Mouse (Mus musculus) adrenal gland, postnatal 0 days (tissue): ENCODE data around the gene Olfr597. TPM values are rescaled to one million over a fixed set of nuclear protein-coding genes. Genes with fewer than 3 reads are reported as not detected.

ENCODE experiments used
- microRNA-seq: library from miRNA; unstranded; fragments of <30 nt; microRNA quantifications from one replicate; pipeline ENCODE4, GENCODE M21; 2016; ENCODE audit warnings: borderline replicate concordance; ENCODE audit not compliant: insufficient number of aligned reads
- polyA plus RNA-seq: library from polyadenylated mRNA; unstranded; fragments of >200 nt; fragmentation: Nextera tagmentation; extraction: Ambion mirVana; gene quantifications from 2 replicates; pipeline ENCODE4 v1.2.1, GENCODE M21; 2015

Gene Olfr597
- polyA plus RNA-seq: not detected in 2 replicates

DNA sequence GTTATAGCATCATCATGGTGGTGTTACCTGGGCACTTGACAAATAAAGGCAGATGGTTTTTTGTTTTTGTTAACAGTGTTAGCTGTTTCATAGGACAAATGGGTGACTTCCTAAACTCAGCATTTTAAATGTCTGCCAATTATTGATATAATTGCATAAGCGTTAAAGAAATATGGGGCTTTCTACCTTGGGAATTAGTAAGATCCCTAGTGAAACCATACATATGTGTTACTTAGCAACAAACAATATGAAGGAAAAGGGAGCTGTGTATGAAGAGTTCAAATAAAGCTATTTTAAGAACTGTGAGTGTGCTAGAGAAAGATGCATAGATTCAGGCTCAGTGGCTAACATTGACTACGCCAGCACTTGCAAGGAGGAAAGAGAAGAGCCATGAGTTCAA, at the start of gene Olfr597:
TSS of gene Olfr597 (plus strand) at position 301 of the 400 bp plus-strand sequence.

DNA sequence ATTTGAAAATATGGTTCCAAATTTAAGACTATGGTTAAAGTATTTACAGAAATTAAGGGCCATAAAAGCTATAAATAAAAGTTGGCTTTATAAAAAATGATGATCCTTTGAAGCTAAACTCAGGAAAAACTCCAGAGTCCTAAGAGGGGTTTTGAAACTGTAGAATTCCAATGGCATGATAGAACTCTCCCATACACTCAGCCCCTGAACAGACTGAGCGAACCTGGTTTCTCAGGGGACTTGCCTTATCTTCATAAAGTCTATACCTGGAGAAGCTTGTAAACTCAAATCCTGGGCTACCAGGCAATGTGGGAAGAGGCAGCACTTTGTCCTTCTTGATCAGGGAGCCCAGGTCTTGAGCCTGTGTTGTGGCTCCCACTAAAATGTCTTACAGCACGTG, 10.8 kb upstream of the Olfr597 start, which contains the start of gene Olfr596:
TSS of gene Olfr596 (plus strand) at position 301 of the 400 bp plus-strand sequence.

DNA sequence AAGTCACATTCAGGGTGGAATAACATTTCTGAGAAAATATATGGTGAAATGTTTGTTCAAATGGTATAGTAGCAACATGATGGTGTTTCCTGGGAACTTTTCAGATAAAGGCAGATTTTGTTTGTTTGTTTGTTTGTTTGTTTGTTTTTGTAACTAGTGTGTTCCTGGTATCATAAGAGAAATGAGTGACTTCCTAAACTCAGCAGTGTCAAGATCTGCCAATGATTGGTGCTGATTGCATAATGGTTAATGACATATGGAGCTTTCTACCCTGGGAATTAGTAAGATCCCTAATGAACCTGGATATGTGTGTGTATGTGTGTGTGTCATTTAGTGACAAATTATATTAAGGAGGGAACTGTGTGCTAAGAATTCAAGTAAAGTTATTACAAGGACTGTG, 7.2 kb downstream of the Olfr597 start, which contains the start of gene Olfr598:
TSS of gene Olfr598 (plus strand) at position 301 of the 400 bp plus-strand sequence.

DNA sequence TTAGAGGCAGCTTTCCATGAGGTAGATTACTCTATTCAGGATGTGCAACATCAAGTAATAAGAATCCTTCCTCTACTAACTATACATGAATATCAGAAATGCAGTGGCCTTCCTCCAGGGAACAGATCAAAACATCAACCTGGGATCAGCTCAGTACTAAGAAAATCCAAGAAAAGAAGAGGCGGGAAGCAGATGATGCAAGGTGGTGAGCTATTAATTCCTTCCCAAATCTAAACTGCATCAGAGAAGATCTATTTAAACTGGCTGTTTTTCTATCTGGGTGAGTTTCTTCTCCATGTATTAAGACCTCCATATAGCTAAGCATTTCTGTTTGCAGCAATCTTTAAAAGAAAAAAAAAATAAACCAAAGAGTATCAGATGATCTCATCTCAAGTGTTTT, 19.5 kb downstream of the Olfr597 start, which contains the start of gene Olfr599:
TSS of gene Olfr599 (plus strand) at position 301 of the 400 bp plus-strand sequence.

DNA sequence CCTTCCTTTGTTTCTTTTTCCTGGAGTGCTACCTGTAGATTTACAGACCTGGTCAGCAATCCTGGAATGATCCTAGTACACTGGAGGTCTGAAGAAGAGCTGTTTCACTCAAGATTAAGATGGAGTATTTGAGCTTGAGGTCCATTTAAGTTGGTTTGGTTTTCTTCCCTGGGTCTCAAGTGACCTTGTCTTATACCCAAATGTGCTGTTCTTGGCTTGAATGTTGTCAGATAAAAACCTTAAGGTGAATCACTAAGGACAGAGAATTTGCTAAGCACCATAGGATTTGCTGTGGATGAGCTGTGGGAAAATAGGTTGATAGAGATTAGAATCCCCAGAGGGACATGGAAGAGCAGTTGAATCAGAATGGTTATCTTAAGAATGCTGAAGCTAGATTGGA, 33.5 kb downstream of the Olfr597 start, which contains the start of gene Olfr600:
TSS of gene Olfr600 (minus strand) at position 101 of the 400 bp plus-strand sequence.

DNA sequence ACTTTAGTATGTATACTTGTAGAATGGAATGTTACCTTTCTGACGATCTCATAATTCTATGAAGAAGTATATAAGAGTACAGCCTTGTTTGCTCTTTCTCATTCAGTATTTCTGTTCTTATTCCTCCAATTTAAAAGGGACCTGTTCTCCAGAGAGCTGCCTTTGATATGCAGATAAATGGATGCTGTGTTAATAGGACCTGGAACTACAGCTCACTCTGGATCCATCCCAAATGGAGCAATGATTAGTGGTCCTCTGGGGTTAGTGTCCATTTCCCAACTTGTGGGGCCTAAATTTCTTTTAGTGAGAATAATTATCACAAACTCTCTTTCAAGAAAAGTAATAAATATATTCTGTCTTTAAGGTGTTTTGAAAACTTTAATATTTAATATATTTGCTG, 46.4 kb downstream of the Olfr597 start, which contains the start of gene Olfr601:
TSS of gene Olfr601 (minus strand) at position 101 of the 400 bp plus-strand sequence.

Small RNA genes lying within 50 kb of the gene (microRNA-seq; reads per million reads assigned to microRNA genes)
- not detected for gene Gm23550

Other genes with a start within 250 kb of the Olfr597 start
- not detected in 2 replicates for gene Olfr584, start 234.4 kb upstream of the Olfr597 start, polyA plus RNA-seq
- gene Olfr585, start 218.6 kb upstream of the Olfr597 start, polyA plus RNA-seq: not detected in 2 replicates
- not detected in 2 replicates for gene Olfr586, start 190.7 kb upstream of the Olfr597 start, polyA plus RNA-seq
- gene Olfr588-ps1, start 175.4 kb upstream of the Olfr597 start, polyA plus RNA-seq: not detected in 2 replicates
- not detected in 2 replicates for gene Olfr589, start 160.0 kb upstream of the Olfr597 start, polyA plus RNA-seq
- gene Olfr591, start 138.0 kb upstream of the Olfr597 start, polyA plus RNA-seq: not detected in 2 replicates
- not detected in 2 replicates for gene Olfr592, start 131.5 kb upstream of the Olfr597 start, polyA plus RNA-seq
- not detected in 2 replicates for gene Olfr593, start 104.5 kb upstream of the Olfr597 start, polyA plus RNA-seq
- gene Olfr594, start 99.3 kb upstream of the Olfr597 start, polyA plus RNA-seq: not detected in 2 replicates
- not detected in 2 replicates for gene Usp17ld, start 63.8 kb upstream of the Olfr597 start, polyA plus RNA-seq
- gene Olfr596, start 10.7 kb upstream of the Olfr597 start, polyA plus RNA-seq: not detected in 2 replicates
- gene Olfr598, start 7.3 kb downstream of the Olfr597 start, polyA plus RNA-seq: not detected in 2 replicates
- not detected in 2 replicates for gene Olfr599, start 19.6 kb downstream of the Olfr597 start, polyA plus RNA-seq
- not detected in 2 replicates for gene Olfr600, start 33.4 kb downstream of the Olfr597 start, polyA plus RNA-seq
- gene Olfr601, start 46.3 kb downstream of the Olfr597 start, polyA plus RNA-seq: not detected in 2 replicates
- not detected in 2 replicates for gene Olfr603, start 69.9 kb downstream of the Olfr597 start, polyA plus RNA-seq
- gene Usp17lc, start 98.8 kb downstream of the Olfr597 start, polyA plus RNA-seq: not detected in 2 replicates
- not detected in 2 replicates for gene Olfr605, start 129.1 kb downstream of the Olfr597 start, polyA plus RNA-seq
- gene Olfr606, start 132.7 kb downstream of the Olfr597 start, polyA plus RNA-seq: not detected in 2 replicates
- not detected in 2 replicates for gene Olfr607, start 147.8 kb downstream of the Olfr597 start, polyA plus RNA-seq
- not detected in 2 replicates for gene Olfr608, start 153.6 kb downstream of the Olfr597 start, polyA plus RNA-seq
- not detected in 2 replicates for gene Olfr609, start 181.7 kb downstream of the Olfr597 start, polyA plus RNA-seq
- gene Olfr610, start 195.8 kb downstream of the Olfr597 start, polyA plus RNA-seq: not detected in 2 replicates
- gene Olfr611, start 204.5 kb downstream of the Olfr597 start, polyA plus RNA-seq: not detected in 2 replicates
- gene Olfr612, start 226.4 kb downstream of the Olfr597 start, polyA plus RNA-seq: not detected in 2 replicates
- not detected in 2 replicates for gene Olfr613, start 231.8 kb downstream of the Olfr597 start, polyA plus RNA-seq
- not detected in 2 replicates for gene Olfr615, start 239.8 kb downstream of the Olfr597 start, polyA plus RNA-seq